Mouse (Mus musculus) lung, embryonic 14.5 days (tissue): ENCODE data around the gene Igf2r. TPM values are rescaled to one million over a fixed set of nuclear protein-coding genes. Genes with fewer than 3 reads are reported as not detected.

Source experiments
- ATAC-seq: fragments of 200-750 bp; cut with Nextera tagmentation; 2 replicates; pipeline ENCODE4 v1.8.0; 2017; ENCODE audit warnings: mild to moderate bottlenecking, moderate TSS enrichment, moderate library complexity; ENCODE audit not compliant: insufficient read depth
- DNase-seq: peaks from one replicate; pipeline ENCODE4 v3.0.0-alpha.2; 2015
- H3K27ac ChIP-seq: fragments of 300-500 bp; sonication (generic); 2 replicates; pipeline ENCODE4 v1.5.1; 2014; ENCODE audit warnings: low read depth, mild to moderate bottlenecking, moderate library complexity
- H3K27me3 ChIP-seq: fragments of 300-500 bp; sonication (generic); 2 replicates; pipeline ENCODE4 v1.6.1; 2014; ENCODE audit warnings: low read length, control low read depth; ENCODE audit not compliant: insufficient read depth
- H3K36me3 ChIP-seq: fragments of 300-500 bp; sonication (generic); 2 replicates; pipeline ENCODE4 v1.6.1; 2014; ENCODE audit warnings: control low read depth; ENCODE audit not compliant: insufficient read depth
- H3K4me1 ChIP-seq: fragments of 300-500 bp; sonication (generic); 2 replicates; pipeline ENCODE4 v1.6.1; 2014; ENCODE audit warnings: antibody characterized with exemption, control low read depth; ENCODE audit not compliant: insufficient read depth
- H3K4me2 ChIP-seq: fragments of 300-500 bp; sonication (generic); 2 replicates; pipeline ENCODE4 v1.6.1; 2014; ENCODE audit warnings: mild to moderate bottlenecking
- H3K4me3 ChIP-seq: fragments of 300-500 bp; sonication (generic); 2 replicates; pipeline ENCODE4 v1.5.1; 2014; ENCODE audit warnings: low read depth, low read length
- H3K9ac ChIP-seq: fragments of 300-500 bp; sonication (generic); 2 replicates; pipeline ENCODE4 v1.6.1; 2014
- H3K9me3 ChIP-seq: fragments of 300-500 bp; sonication (generic); 2 replicates; pipeline ENCODE4 v1.6.1; 2016; ENCODE audit warnings: low read depth, low read length, control low read depth
- CTCF ChIP-seq: IDR thresholded peaks from 2 replicates; pipeline ENCODE4 v1.5.1; 2016; ENCODE audit warnings: antibody characterized with exemption, low read depth
- WGBS: fragments of 180-500 bp; shearing (Covaris S2); extraction: QIAGEN DNeasy Blood & Tissue Kit; methylation state at CpG from one replicate; pipeline ENCODE4 v1.1.7; 2014; 5-methylcytosine and 5-hydroxymethylcytosine counted together
- polyA plus RNA-seq: library from polyadenylated mRNA; unstranded; fragments of >200 nt; fragmentation: Nextera tagmentation; extraction: Ambion mirVana; gene quantifications from 2 replicates; pipeline ENCODE4 v1.2.1, GENCODE M21; 2014

The Igf2r gene
- polyA plus RNA-seq, 1 experiment from 2014 or later = 87.0 TPM

DNA sequence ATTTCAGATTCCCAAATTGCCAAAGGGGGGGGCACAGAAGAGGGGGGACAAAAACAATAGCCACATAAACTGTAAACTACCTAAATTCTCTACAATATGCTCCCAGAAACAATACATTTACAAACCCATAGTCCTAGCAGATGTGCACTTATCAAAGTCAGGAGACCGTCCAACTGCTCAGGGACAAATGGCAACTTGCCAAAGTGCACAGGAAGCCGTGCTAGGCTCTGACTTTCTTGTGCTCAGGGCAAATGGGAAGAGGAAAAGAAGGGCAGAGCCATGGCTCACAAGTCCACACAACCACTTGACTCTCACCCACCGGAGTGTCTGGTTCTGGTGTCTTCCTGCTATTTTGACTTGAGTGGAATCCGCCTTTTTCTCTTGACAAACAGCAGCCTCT, 43.6 kb downstream of the Igf2r start:
- Histone ChIP-seq H3K9ac (no peak overlapping the region), H3K4me3 (no peak overlapping the region), H3K4me1 (peaks cover 35% of the 10 kb centered on the region), H3K4me2 (no peak overlapping the region), H3K9me3 (no peaks in the 10 kb centered on the region), H3K27me3 (no peaks in the 10 kb centered on the region), H3K36me3 (peaks cover 69% of the 10 kb centered on the region), H3K27ac (peak overlapping the region; percentile 92)
- 12% methylated on average over 4 of the region's 4 CpGs for WGBS
- ATAC-seq = peak; percentile 47
- no peak for TF ChIP-seq CTCF
- peak; percentile 93 for DNase-seq

- Histone ChIP-seq H3K27ac (peak overlapping the region; percentile 92), H3K4me1 (peaks cover 35% of the 10 kb centered on the region), H3K9ac (no peak overlapping the region), H3K4me3 (no peak overlapping the region), H3K36me3 (peaks cover 65% of the 10 kb centered on the region), H3K27me3 (no peaks in the 10 kb centered on the region), H3K9me3 (no peaks in the 10 kb centered on the region), H3K4me2 (peak overlapping the region; percentile 31; the same call in 1 of the 2 replicates)
- TF ChIP-seq CTCF = no peak
- 20% methylated on average over 6 of the region's 6 CpGs for WGBS
- ATAC-seq (peak; percentile 61), DNase-seq (peak; percentile 84)
These were observed 44.4 kb downstream of the Igf2r start for GRCm38 (mm10) chr17:12724767-12725744.

DNA sequence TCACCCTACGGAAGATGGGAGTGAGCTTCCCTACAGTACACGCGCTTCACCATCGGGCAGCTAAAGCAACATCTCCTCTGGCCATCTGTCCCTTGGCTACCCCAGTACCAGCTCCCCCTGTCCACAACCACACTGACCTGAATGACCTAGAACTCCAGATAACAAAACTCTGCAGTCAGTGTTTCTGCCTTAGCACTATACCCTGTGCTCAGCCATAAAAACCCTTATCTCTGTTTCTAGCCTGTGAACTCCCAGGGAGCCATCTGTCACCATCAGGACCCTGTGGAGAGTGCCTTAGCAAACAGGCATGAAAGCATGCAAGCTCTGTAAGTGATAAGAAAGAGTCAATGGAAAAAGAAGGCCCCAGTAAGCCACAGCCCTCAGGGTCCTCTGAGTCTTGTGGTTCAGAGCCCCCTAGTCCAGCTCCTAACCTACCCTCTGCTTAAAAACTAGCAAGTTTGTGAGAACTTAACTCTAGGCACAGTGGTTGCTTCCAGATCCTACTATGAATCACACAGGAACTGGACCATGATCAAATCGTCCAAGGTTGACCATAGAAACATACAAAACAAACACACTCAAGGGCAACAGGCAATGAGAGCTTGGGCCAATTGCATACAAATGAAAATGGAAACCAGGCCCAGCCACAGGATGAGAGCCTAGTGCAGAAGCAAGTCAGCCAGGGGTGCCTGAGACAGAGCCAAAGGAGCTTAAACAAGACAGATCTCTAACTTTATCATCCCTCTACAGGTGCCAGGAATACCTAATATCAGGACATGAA, 45.3 kb downstream of the Igf2r start:
- Histone ChIP-seq H3K4me2 (no peak overlapping the region), H3K4me1 (peaks cover 35% of the 10 kb centered on the region), H3K27me3 (no peaks in the 10 kb centered on the region), H3K9me3 (no peaks in the 10 kb centered on the region), H3K27ac (peak overlapping the region; percentile 92), H3K36me3 (peaks cover 68% of the 10 kb centered on the region), H3K9ac (no peak overlapping the region), H3K4me3 (no peak overlapping the region)
- DNase-seq (no peak), ATAC-seq (no peak)
- WGBS = 42% methylated on average over 5 of the region's 5 CpGs
- no peak for TF ChIP-seq CTCF

DNA sequence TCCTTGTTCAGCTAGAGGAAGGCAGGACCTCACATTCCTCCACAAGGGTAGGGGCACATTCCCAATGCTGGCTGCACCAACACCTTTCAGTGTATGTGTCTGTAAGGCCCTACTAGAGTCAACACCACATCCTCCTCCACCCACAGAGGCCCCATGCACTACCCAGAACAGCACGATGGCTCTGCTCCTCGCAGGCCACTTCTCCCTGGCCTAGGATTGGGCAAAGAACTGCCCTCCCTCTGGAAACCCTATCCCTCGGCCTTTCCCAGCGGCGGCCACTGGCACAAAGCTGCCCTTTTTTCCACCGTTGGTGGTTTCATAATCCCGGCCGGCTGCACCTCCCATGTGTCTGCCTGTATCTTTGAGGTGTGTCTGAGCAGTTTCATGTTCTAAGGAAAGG, 46.8 kb downstream of the Igf2r start:
- Histone ChIP-seq H3K4me1 (peaks cover 32% of the 10 kb centered on the region), H3K27ac (peak overlapping the region; percentile 69; the same call in 1 of the 2 replicates), H3K9me3 (no peaks in the 10 kb centered on the region), H3K4me2 (no peak overlapping the region), H3K27me3 (no peaks in the 10 kb centered on the region), H3K36me3 (peaks cover 77% of the 10 kb centered on the region), H3K9ac (no peak overlapping the region), H3K4me3 (no peak overlapping the region)
- TF ChIP-seq CTCF = no peak
- WGBS = 40% methylated on average over 8 of the region's 8 CpGs
- ATAC-seq (peak; percentile 35), DNase-seq (peak; percentile 34)

GRCm38 (mm10) chr17:12721118-12721886, 48.2 kb downstream of the Igf2r start:
- no peak for ATAC-seq
- Histone ChIP-seq H3K9ac (no peak overlapping the region), H3K4me3 (no peak overlapping the region), H3K36me3 (peaks cover 83% of the 10 kb centered on the region), H3K9me3 (no peaks in the 10 kb centered on the region), H3K27me3 (no peaks in the 10 kb centered on the region), H3K27ac (peak overlapping the region; percentile 69; the same call in 1 of the 2 replicates), H3K4me2 (no peak overlapping the region), H3K4me1 (peaks cover 32% of the 10 kb centered on the region)
- DNase-seq = peak; percentile 35
- TF ChIP-seq CTCF = no peak
- 75% methylated on average over 5 of the region's 5 CpGs for WGBS

- WGBS = 50% methylated on average over 7 of the region's 7 CpGs
- H3K27me3 ChIP-seq = no peaks in the 10 kb centered on the region
- H3K36me3 ChIP-seq = peaks cover 90% of the 10 kb centered on the region
- H3K4me1 ChIP-seq = peaks cover 4% of the 10 kb centered on the region; the same call in 1 of the 2 replicates
- H3K4me2 ChIP-seq = no peak overlapping the region
- peak; percentile 50 for DNase-seq
- H3K4me3 ChIP-seq = no peak overlapping the region
- H3K9ac ChIP-seq = no peak overlapping the region
- no peak for TF ChIP-seq CTCF
- no peak overlapping the region; the same call in 1 of the 2 replicates for H3K27ac ChIP-seq
- H3K9me3 ChIP-seq = no peaks in the 10 kb centered on the region
- no peak for ATAC-seq
These were observed 51.2 kb downstream of the Igf2r start for GRCm38 (mm10) chr17:12718251-12718650.
